ENCODE assay signal across 25 mouse cellular contexts in the genomic region with DNA sequence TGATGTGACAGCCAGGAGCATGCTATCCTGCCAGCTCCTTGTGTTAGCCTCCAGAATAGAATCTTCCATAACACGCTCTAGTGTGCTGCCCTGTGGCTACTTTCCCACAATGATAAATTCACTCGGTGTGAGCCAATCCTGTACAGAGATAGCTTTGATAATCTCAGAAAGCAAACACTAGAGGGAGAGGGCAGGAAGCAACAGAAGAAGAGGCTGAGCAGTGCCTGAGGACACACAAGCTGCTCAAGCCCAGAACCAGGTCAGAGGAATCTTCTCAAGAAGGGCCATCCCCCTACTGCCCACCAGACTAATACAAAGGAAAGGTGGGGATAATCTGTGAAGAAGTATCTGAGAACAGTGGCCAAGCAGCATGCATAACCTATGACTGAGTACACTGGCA. TPM values are rescaled to one million over a fixed set of nuclear protein-coding genes. Genes with fewer than 3 reads are reported as not detected.
A peak's percentile ranks its signal among the peaks of the same experiment; 100 is the strongest.
DNase-seq lines count a peak whose midpoint lies in the region; ATAC-seq lines count a peak whose summit lies in the region.
"Had no signal": no experiment of that assay in that cellular context is flagged by ENCODE, and none has a peak within 500 bp of the region (broad histone marks: within the 10 kb centered on the region; RNA-seq: fewer than 3 reads in every experiment).

No protein-coding gene starts in this region.

- ATAC-seq in common myeloid progenitor, adult 5-6 weeks (replicated peaks; ENCODE audit: low read depth, poor library complexity, severe bottlenecking): peak; percentile 53; the same call in 1 of the 2 replicates
- ATAC-seq in inflammation-experienced regulatory T-cells, adult 6 months: peak; percentile 44
- ATAC-seq: forebrain, embryonic 13.5 days; forebrain, embryonic 16.5 days; intestine, embryonic 16.5 days; Patski had no signal

- intact Hi-C loops in gastrocnemius, postnatal 14 days (cut with DNase I; ENCODE audit: low total_unique reads): no loop called here

- DNase-seq in gastrocnemius, adult 18-20 months (ENCODE audit: low spot score): peak; percentile 30
- DNase-seq in gastrocnemius, postnatal 14 days: no peak
- no peak for DNase-seq in spleen, postnatal 14 days (ENCODE audit: low spot score in 2 of 2)
- DNase-seq in thymus, postnatal 10 days (ENCODE audit: low spot score in 2 of 2): no peak
- no peak for DNase-seq in T-cell, adult 2 months (ENCODE audit: low spot score)
- DNase-seq: adrenal gland, adult 8-10 months; adrenal gland, postnatal 25 days; B cell, adult 2 months; cerebellum, adult 18-20 months; cerebellum, adult 9-10 months; cerebellum, postnatal 25 days; embryo, embryonic 11 days; gastrocnemius, adult 2 months; gastrocnemius, postnatal 25 days; heart, adult 2 months; heart, postnatal 14 days had no signal

RNA-seq across cellular contexts. Expression of a gene that starts 36.8 kb away (rescaled TPM):
- 1 to 10 TPM in 1 of 2 experiments, under 1 TPM in 1; 0.33 to 2.4 TPM for total RNA-seq in gastrocnemius, adult 18-20 months (2021)
- total RNA-seq in gastrocnemius, postnatal 14 days (2021): under 1 TPM; 0.07 to 0.74 TPM
- total RNA-seq in common myeloid progenitor, adult 5-6 weeks (2017): 0.24 TPM in 1 of 2 replicates, not detected in the other
- polyA plus RNA-seq in inflammation-experienced regulatory T-cells, adult 6 months (2017; shearing (Covaris generic)): under 1 TPM in 2 of 3 experiments, not detected in 1; 0.09 to 0.26 TPM
- total RNA-seq: adrenal gland, postnatal 25 days; CH12.LX had no signal
- polyA plus RNA-seq: embryonic facial prominence, embryonic 13.5 days; G1E had no signal

RNA-seq across cellular contexts. Expression of a gene that starts 50.1 kb away (rescaled TPM):
- 10 to 100 TPM; 89.2 to 93.1 TPM for total RNA-seq in gastrocnemius, adult 18-20 months (2021)
- total RNA-seq in gastrocnemius, postnatal 14 days (2021): 10 to 100 TPM; 53.0 to 60.4 TPM
- 93.7 and 111 TPM in 2 replicates for total RNA-seq in common myeloid progenitor, adult 5-6 weeks (2017)
- 1 to 10 TPM; 9.3 to 9.7 (median 9.4) TPM for polyA plus RNA-seq in inflammation-experienced regulatory T-cells, adult 6 months (2017; shearing (Covaris generic))
